Mouse (Mus musculus) intestine, postnatal 0 days (tissue): ENCODE data around the gene Pard3b. TPM values are rescaled to one million over a fixed set of nuclear protein-coding genes. Genes with fewer than 3 reads are reported as not detected.

Experiments used
- ATAC-seq: fragments of 200-750 bp; cut with Nextera tagmentation; 2 replicates; pipeline ENCODE4 v1.8.0; 2017; ENCODE audit warnings: mild to moderate bottlenecking, moderate TSS enrichment, moderate library complexity
- H3K27ac ChIP-seq: fragments of 300-500 bp; sonication (generic); 2 replicates; pipeline ENCODE4 v1.5.1; 2014; ENCODE audit warnings: mild to moderate bottlenecking, low read depth, low read length, moderate library complexity
- H3K27me3 ChIP-seq: fragments of 300-500 bp; sonication (generic); replicated peaks from 2 replicates; pipeline ENCODE4 v1.6.1; 2014; ENCODE audit warnings: low read length, mixed read lengths; ENCODE audit not compliant: control insufficient read depth, insufficient read depth
- H3K36me3 ChIP-seq: fragments of 300-500 bp; sonication (generic); 2 replicates; pipeline ENCODE4 v1.6.1; 2014; ENCODE audit warnings: mild to moderate bottlenecking, moderate library complexity; ENCODE audit not compliant: control insufficient read depth, insufficient read depth
- H3K4me1 ChIP-seq: fragments of 300-500 bp; sonication (generic); replicated peaks from 2 replicates; pipeline ENCODE4 v1.6.1; 2014; ENCODE audit warnings: antibody characterized with exemption, low read length, mixed read lengths; ENCODE audit not compliant: control insufficient read depth, insufficient read depth
- H3K4me2 ChIP-seq: fragments of 300-500 bp; sonication (generic); replicated peaks from 2 replicates; pipeline ENCODE4 v1.6.1; 2014; ENCODE audit warnings: low read depth, mild to moderate bottlenecking, moderate library complexity
- H3K4me3 ChIP-seq: fragments of 300-500 bp; sonication (generic); 2 replicates; pipeline ENCODE4 v1.5.1; 2014; ENCODE audit warnings: low read depth, low read length
- H3K9ac ChIP-seq: fragments of 300-500 bp; sonication (generic); 2 replicates; pipeline ENCODE4 v1.6.1; 2014; ENCODE audit warnings: mild to moderate bottlenecking, low read depth, low read length
- H3K9me3 ChIP-seq: fragments of 300-500 bp; sonication (generic); 2 replicates; pipeline ENCODE4 v1.6.1; 2016; ENCODE audit warnings: mixed run types; ENCODE audit not compliant: control insufficient read depth
- CTCF ChIP-seq: sonication (generic); IDR thresholded peaks from 2 replicates; pipeline ENCODE4 v1.5.1; 2016; ENCODE audit warnings: low read depth, mild to moderate bottlenecking, control low read depth, antibody characterized with exemption, moderate library complexity
- WGBS: fragments of 180-500 bp; shearing (Covaris S2); extraction: QIAGEN DNeasy Blood & Tissue Kit; methylation state at CpG from one replicate; pipeline ENCODE4 v1.1.7; 2014; 5-methylcytosine and 5-hydroxymethylcytosine counted together
- polyA plus RNA-seq: library from polyadenylated mRNA; unstranded; fragments of >200 nt; fragmentation: Nextera tagmentation; extraction: Ambion mirVana; gene quantifications from 2 replicates; pipeline ENCODE4 v1.2.1, GENCODE M21; 2015

Pard3b gene
- polyA plus RNA-seq, 1 experiment from 2014 or later = 17.2 TPM

DNA sequence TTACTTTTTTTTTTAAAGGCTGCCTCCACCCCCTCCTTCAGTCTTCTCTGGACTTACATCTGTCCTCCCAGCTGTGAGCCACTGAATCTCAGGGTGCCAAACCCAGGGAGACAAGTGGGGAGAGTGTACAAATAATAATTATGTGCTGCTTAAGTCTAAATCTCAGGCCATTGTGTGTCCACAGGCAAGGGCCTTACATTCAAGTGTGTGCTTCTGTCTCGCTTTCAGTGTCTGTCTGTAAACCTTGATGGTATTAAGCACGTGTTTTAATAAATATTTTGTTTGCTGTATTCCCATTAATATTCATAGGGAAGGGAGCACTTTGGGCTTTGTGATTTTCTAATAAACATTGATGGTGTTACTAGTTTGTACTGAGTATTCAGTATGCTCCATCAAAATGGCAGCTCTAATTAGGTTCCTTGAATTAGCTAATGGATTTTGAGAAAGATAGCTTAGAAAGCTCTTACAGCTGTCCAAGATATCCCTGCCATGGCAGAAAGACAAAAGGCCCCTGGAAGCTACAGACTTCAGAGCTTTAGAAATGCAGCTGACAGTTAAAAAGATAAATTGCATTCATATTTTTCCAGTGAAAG lies 880.1 kb downstream of the Pard3b start:
- H3K27me3 ChIP-seq = no peaks in the 10 kb centered on the region
- no peak overlapping the region for H3K4me2 ChIP-seq
- no peaks in the 10 kb centered on the region for H3K4me1 ChIP-seq
- no peak overlapping the region for H3K9ac ChIP-seq
- no peak for ATAC-seq
- H3K27ac ChIP-seq = no peak overlapping the region
- H3K36me3 ChIP-seq = no peaks in the 10 kb centered on the region
- TF ChIP-seq CTCF = no peak
- 74% methylated on average over 2 of the region's 2 CpGs for WGBS
- no peak overlapping the region for H3K4me3 ChIP-seq
- no peaks in the 10 kb centered on the region for H3K9me3 ChIP-seq

DNA sequence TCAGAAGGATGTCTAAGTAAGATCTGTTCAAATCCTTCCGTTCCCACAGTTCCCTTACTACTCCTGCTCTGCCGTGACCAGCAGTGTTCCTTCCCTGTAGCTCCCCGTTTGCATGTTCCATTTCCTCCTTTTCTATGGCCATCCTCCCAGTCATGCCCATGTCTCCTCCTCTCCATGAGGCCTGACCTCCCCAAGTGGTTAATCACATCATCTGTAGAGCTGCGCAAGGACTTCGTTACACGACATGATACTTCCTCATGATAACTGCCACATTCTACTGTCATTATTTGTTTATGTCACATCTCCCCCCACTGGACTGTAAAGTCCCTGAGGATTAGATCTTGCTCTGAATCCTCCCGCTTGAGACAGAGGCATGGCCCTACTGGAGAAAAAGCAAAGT lies 882.7 kb downstream of the Pard3b start:
- Histone ChIP-seq H3K27ac (no peak overlapping the region), H3K36me3 (no peaks in the 10 kb centered on the region), H3K4me2 (no peak overlapping the region), H3K9ac (no peak overlapping the region), H3K4me3 (no peak overlapping the region), H3K9me3 (no peaks in the 10 kb centered on the region), H3K4me1 (no peaks in the 10 kb centered on the region), H3K27me3 (no peaks in the 10 kb centered on the region)
- no peak for TF ChIP-seq CTCF
- WGBS = 80% methylated on average over 7 of the region's 7 CpGs
- ATAC-seq = no peak

DNA sequence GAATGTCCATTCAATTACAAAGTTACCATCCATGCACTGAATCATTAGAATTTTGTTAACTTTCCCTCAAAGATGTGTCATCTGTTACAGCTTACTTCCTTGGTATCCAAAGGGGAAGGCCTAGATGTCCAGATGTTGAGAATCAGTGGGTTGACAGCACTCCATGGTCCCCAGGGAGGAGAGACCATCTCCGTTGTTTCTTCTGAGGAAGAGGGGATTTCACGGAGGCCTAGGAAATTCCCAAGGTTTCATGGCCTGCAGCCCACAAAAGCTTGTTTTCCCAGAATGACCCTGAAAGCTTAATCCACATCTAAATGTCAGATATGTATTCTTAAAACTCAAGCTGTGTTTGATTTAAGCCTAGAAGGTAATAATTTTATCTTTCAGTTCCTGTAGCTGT lies 884.1 kb downstream of the Pard3b start:
- H3K9me3 ChIP-seq = no peaks in the 10 kb centered on the region
- no peak for TF ChIP-seq CTCF
- H3K27me3 ChIP-seq = no peaks in the 10 kb centered on the region
- H3K4me2 ChIP-seq = no peak overlapping the region
- H3K9ac ChIP-seq = no peak overlapping the region
- H3K4me3 ChIP-seq = no peak overlapping the region
- H3K27ac ChIP-seq = no peak overlapping the region
- no peak for ATAC-seq
- no peaks in the 10 kb centered on the region for H3K36me3 ChIP-seq
- no peaks in the 10 kb centered on the region for H3K4me1 ChIP-seq
- 60% methylated on average over 2 of the region's 2 CpGs for WGBS

DNA sequence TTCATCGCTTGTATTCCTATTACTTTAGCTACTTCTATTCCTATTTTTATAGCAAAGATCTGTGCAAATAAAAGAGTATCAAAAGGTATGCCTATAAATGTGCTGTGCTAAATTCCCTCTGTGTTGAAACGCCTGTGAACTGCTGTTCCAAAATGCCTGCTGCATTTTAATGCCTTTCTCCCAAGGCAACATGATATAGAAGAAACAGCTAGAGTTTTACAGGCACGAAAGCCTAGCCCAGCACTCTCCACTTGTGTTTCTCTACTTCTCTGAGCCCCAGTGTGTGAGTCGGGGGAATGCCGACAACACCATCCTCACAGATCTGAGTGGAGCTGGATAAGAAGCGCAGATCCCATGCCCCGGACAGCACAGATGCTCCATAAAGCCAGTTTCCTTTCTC lies 889.2 kb downstream of the Pard3b start:
- Histone ChIP-seq H3K36me3 (no peaks in the 10 kb centered on the region), H3K4me2 (no peak overlapping the region), H3K4me3 (no peak overlapping the region), H3K27ac (no peak overlapping the region), H3K4me1 (no peaks in the 10 kb centered on the region), H3K9me3 (no peaks in the 10 kb centered on the region), H3K27me3 (no peaks in the 10 kb centered on the region), H3K9ac (no peak overlapping the region)
- TF ChIP-seq CTCF = no peak
- 81% methylated on average over 7 of the region's 7 CpGs for WGBS
- ATAC-seq = no peak

DNA sequence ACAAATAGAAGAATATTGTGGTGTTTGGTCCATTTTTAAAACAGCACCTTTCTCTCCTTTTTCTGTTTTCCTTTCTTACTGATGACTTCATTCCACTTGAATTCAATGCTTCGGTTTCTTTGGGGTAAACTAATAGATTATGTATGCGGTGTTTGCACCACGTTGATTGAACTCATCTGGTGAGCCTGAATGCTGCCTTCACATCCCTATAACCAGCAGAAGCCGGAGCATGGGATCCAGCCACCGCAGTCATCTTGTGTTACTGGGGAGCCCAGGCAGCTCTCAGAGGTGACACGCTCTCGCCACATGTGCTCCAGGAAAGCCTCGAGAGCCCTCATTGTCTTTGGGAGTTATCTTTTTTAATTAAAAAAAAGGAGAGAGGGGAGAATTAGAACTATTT lies 891.3 kb downstream of the Pard3b start:
- Histone ChIP-seq H3K27me3 (no peaks in the 10 kb centered on the region), H3K36me3 (no peaks in the 10 kb centered on the region), H3K4me1 (no peaks in the 10 kb centered on the region), H3K4me3 (no peak overlapping the region), H3K27ac (no peak overlapping the region), H3K9me3 (no peaks in the 10 kb centered on the region), H3K4me2 (no peak overlapping the region), H3K9ac (no peak overlapping the region)
- no peak for TF ChIP-seq CTCF
- no peak for ATAC-seq
- 87% methylated on average over 8 of the region's 8 CpGs for WGBS

DNA sequence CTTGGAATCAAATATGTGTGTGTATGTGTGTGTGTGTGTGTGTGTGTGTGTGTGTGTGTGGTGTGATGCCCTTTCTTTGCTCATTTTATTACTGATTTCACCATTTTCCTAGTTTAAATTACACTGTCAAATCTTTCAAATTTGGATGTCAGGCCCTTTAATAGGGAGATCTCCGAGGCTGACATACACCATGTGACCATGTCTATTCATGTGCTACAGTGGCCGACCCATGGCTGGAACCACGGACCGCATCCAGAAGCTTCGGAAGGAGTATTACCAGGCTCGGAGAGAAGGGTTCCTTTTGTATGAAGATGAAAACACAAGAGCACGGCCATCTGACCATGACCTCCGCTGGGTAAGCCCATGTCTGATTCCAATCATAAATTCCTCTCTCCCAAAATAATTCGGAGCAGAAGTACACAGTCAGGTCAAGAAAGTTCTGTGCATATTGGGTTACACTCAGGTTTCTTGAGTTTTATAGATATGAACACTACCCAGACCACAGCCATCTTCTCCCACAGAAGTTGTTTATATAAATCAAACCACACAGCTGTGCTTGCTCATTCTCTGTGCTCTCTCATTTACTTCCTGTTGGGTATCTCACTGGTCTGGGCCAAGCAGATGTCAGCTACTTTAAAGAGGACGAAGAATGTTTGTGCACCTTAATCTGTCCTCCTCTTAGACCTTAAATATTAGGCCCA lies 894.0 kb downstream of the Pard3b start:
- no peak overlapping the region for H3K4me3 ChIP-seq
- H3K9me3 ChIP-seq = no peaks in the 10 kb centered on the region
- H3K4me1 ChIP-seq = no peaks in the 10 kb centered on the region
- no peak for TF ChIP-seq CTCF
- no peak overlapping the region for H3K4me2 ChIP-seq
- no peaks in the 10 kb centered on the region for H3K36me3 ChIP-seq
- H3K27ac ChIP-seq = no peak overlapping the region
- WGBS = 78% methylated on average over 10 of the region's 10 CpGs
- no peaks in the 10 kb centered on the region for H3K27me3 ChIP-seq
- H3K9ac ChIP-seq = no peak overlapping the region
- ATAC-seq = no peak
